ENCODE assay signal across 9 mouse cellular contexts in genomic region chr7:18210938-18211337, GRCm38 (mm10). TPM values are rescaled to one million over a fixed set of nuclear protein-coding genes. Genes with fewer than 3 reads are reported as not detected.
DNase-seq lines count a peak whose midpoint lies in the region; ATAC-seq and TF ChIP-seq lines count a peak whose summit lies in the region.
"Had no signal": no experiment of that assay in that cellular context is flagged by ENCODE, and none has a peak within 500 bp of the region (broad histone marks: within the 10 kb centered on the region; RNA-seq: fewer than 3 reads in every experiment).

No protein-coding gene starts in this region.

- TF ChIP-seq EP300 in lung, postnatal 0 days (IDR thresholded peaks at IDR 0.05): no peak

- TF ChIP-seq CTCF in layer of hippocampus, adult 2 months (conservative IDR thresholded peaks at IDR 0.05): peak; percentile 68
- no peak for TF ChIP-seq CTCF in lung, postnatal 0 days (IDR thresholded peaks at IDR 0.05)

- H3K4me1 ChIP-seq in ES-E14 (ENCODE audit: control insufficient read depth in 2 of 2, insufficient read depth in 2 of 2, low read length in 2 of 2, poor library complexity in 1 of 2): no peaks in the 10 kb centered on the region
- no peaks in the 10 kb centered on the region for H3K4me1 ChIP-seq in lung, postnatal 0 days (ENCODE audit: insufficient read depth, low read depth, low read length)

- no peaks in the 10 kb centered on the region for H3K9me3 ChIP-seq in ES-E14 (ENCODE audit: control insufficient read depth, insufficient read depth, low read depth, low read length)
- H3K9me3 ChIP-seq in lung, postnatal 0 days (ENCODE audit: low read length): no peaks in the 10 kb centered on the region

- in situ Hi-C loops in ES-E14 (cut with MboI; ENCODE audit: low sequenced_read_pairs in 2 of 2, unreplicated experiment in 2 of 2): loop anchor here (25.0 kb wide), 3 partner anchors 476 to 651 kb away; partner anchors contain the start of genes Pglyrp1 (in 1 of the 2), Psg17 (in 1 of the 2) and Psg20 (in 1 of the 2)

- H3K36me3 ChIP-seq in ES-E14 (ENCODE audit: control insufficient read depth, insufficient read depth, low read length, poor library complexity, severe bottlenecking): no peaks in the 10 kb centered on the region
- H3K36me3 ChIP-seq in lung, postnatal 0 days (ENCODE audit: insufficient read depth, low read length): no peaks in the 10 kb centered on the region

- DNase-seq in layer of hippocampus, adult 2 months (ENCODE audit: low spot score in 2 of 2): no peak
- DNase-seq in layer of hippocampus, postnatal 36 days: no peak
- DNase-seq in ES-E14 (ENCODE audit: low read depth, low spot score): peak; percentile 45
- DNase-seq in adipocyte (ENCODE audit: low spot score): peak; percentile 44
- peak; percentile 6 for DNase-seq in kidney, postnatal 14 days
- no peak for DNase-seq in gastrocnemius, adult 8-10 months (ENCODE audit: low spot score in 2 of 2)
- DNase-seq in lung, postnatal 0 days (ENCODE audit: low spot score): no peak
- DNase-seq: thymus, adult 18-20 months had no signal

- 14% methylated on average over 9 of the region's 9 CpGs for WGBS in lung, postnatal 0 days

- no peak overlapping the region for H3K27ac ChIP-seq in layer of hippocampus, adult 2 months
- no peak overlapping the region for H3K27ac ChIP-seq in ES-E14 (ENCODE audit: insufficient read depth, low read depth, low read length, poor library complexity, severe bottlenecking)
- no peak overlapping the region for H3K27ac ChIP-seq in lung, postnatal 0 days (ENCODE audit: low read length)

- no peak for ATAC-seq in lung, postnatal 0 days

- H3K27me3 ChIP-seq in lung, postnatal 0 days (replicated peaks; ENCODE audit: insufficient read depth, low read length): no peaks in the 10 kb centered on the region

- H3K9ac ChIP-seq in ES-E14 (ENCODE audit: insufficient read depth, low read depth, low read length, poor library complexity, severe bottlenecking): no peak overlapping the region
- H3K9ac ChIP-seq in lung, postnatal 0 days (replicated peaks; ENCODE audit: low read depth): no peak overlapping the region

- no peak overlapping the region for H3K4me3 ChIP-seq in layer of hippocampus, adult 2 months
- H3K4me3 ChIP-seq in ES-E14 (ENCODE audit: insufficient read depth in 1 of 2, low read depth in 1 of 2, low read length in 2 of 2, poor library complexity in 1 of 2, severe bottlenecking in 1 of 2): no peak overlapping the region
- H3K4me3 ChIP-seq in lung, postnatal 0 days (ENCODE audit: low read depth, low read length): no peak overlapping the region

- H3K4me2 ChIP-seq in lung, postnatal 0 days (replicated peaks; ENCODE audit: low read depth, low read length): no peak overlapping the region

TF ChIP-seq in ES-E14, 5 proteins besides CTCF, POLR2A, EP300 and RAD21:
- TF ChIP-seq ZC3H11A (IDR thresholded peaks at IDR 0.05; ENCODE audit: borderline replicate concordance, low read depth, low read length): peak; percentile 80
- TF ChIP-seq MAFK (IDR thresholded peaks at IDR 0.05; ENCODE audit: insufficient read depth, low read depth, low read length): no peak
- no peak for TF ChIP-seq ZNF384 (IDR thresholded peaks at IDR 0.05; ENCODE audit: low read depth, low read length)
TF ChIP-seq in ES-E14: peak in this region for 1.

RNA-seq across cellular contexts. Expression of gene Mill1, which starts 34.2 kb away (rescaled TPM):
- total RNA-seq in layer of hippocampus, adult 2 months (2021): not detected
- not detected for total RNA-seq in layer of hippocampus, postnatal 36 days (2021)
- not detected in 2 replicates for total RNA-seq in ES-E14 (2012; rRNA removed)
- total RNA-seq in gastrocnemius, adult 8-10 months (2022): not detected
- not detected in 2 replicates for polyA plus RNA-seq in lung, postnatal 0 days (2015; fragmentation: Nextera tagmentation; extraction: Ambion mirVana)
- total RNA-seq: left cerebral cortex, postnatal 10 days had no signal

RNA-seq across cellular contexts. Expression of gene Igfl3, which starts 34.6 kb away (rescaled TPM):
- not detected for total RNA-seq in layer of hippocampus, adult 2 months (2021)
- not detected for total RNA-seq in layer of hippocampus, postnatal 36 days (2021)
- not detected in 2 replicates for total RNA-seq in ES-E14 (2012; rRNA removed)
- not detected for total RNA-seq in gastrocnemius, adult 8-10 months (2022)
- polyA plus RNA-seq in lung, postnatal 0 days (2015; fragmentation: Nextera tagmentation; extraction: Ambion mirVana): not detected in 2 replicates
- total RNA-seq: left cerebral cortex, postnatal 10 days had no signal

Comparison
In these comparisons a context has a peak if more than half of its experiments do, and no peak if none do; other contexts are left out.
1. DNase-seq: peak in ES-E14 (single experiment), adipocyte (single experiment) and kidney, postnatal 14 days (single experiment); none in layer of hippocampus, adult 2 months (0 of 2), layer of hippocampus, postnatal 36 days (0 of 2), gastrocnemius, adult 8-10 months (0 of 2) and lung, postnatal 0 days (single experiment).